Mouse (Mus musculus) forebrain, embryonic 10.5 days (tissue): ENCODE results near the gene Ppil1. TPM values are rescaled to one million over a fixed set of nuclear protein-coding genes. Genes with fewer than 3 reads are reported as not detected.

Experiments used
- DNase-seq: peaks from one replicate; pipeline ENCODE4 v3.0.0-alpha.2; 2017; ENCODE audit warnings: low spot score; ENCODE audit errors: extremely low spot score
- H3K27ac ChIP-seq: fragments of 300-500 bp; sonication (generic); 2 replicates; pipeline ENCODE4 v1.5.1; 2016; ENCODE audit warnings: mild to moderate bottlenecking
- H3K27me3 ChIP-seq: fragments of 300-500 bp; sonication (generic); 2 replicates; pipeline ENCODE4 v1.6.1; 2016; ENCODE audit warnings: mild to moderate bottlenecking; ENCODE audit not compliant: poor library complexity, severe bottlenecking
- H3K36me3 ChIP-seq: fragments of 300-500 bp; sonication (generic); replicated peaks from 2 replicates; pipeline ENCODE4 v1.6.1; 2016; ENCODE audit warnings: mild to moderate bottlenecking, moderate library complexity
- H3K4me1 ChIP-seq: fragments of 300-500 bp; sonication (generic); 2 replicates; pipeline ENCODE4 v1.6.1; 2016
- H3K4me3 ChIP-seq: fragments of 300-500 bp; sonication (generic); 2 replicates; pipeline ENCODE4 v1.5.1; 2016; ENCODE audit warnings: mild to moderate bottlenecking, moderate library complexity
- H3K9me3 ChIP-seq: fragments of 300-500 bp; sonication (generic); 2 replicates; pipeline ENCODE4 v1.6.1; 2016; ENCODE audit warnings: mild to moderate bottlenecking, moderate library complexity
- WGBS: fragments of 180-500 bp; shearing (Covaris S2); methylation state at CpG from one replicate; pipeline ENCODE4 v1.1.7; 2016; 5-methylcytosine and 5-hydroxymethylcytosine counted together
- polyA plus RNA-seq: library from polyadenylated mRNA; unstranded; fragments of >200 nt; fragmentation: Nextera tagmentation; extraction: Ambion mirVana; gene quantifications from 2 replicates; pipeline ENCODE4 v1.2.1, GENCODE M21; 2016

Gene Ppil1
- polyA plus RNA-seq, 1 experiment from 2014 or later, result 230 TPM

- Histone ChIP-seq H3K27me3 (peaks cover 93% of the 10 kb centered on the region), H3K36me3 (no peaks in the 10 kb centered on the region)
Measured at GRCm38 (mm10) chr17:29238421-29238945, 25.5 kb downstream of the Ppil1 start.

GRCm38 (mm10) chr17:29237772-29238420 is 26.1 kb downstream of the Ppil1 start, which contains the start of gene Cpne5:
Gene Cpne5 (minus strand): TSS chr17:29238167.
- WGBS, result under 1% methylated on average over 66 of the region's 73 CpGs
- H3K27ac ChIP-seq, result peak within 1 kb of the TSS; percentile 82
- no peaks in the 10 kb centered on the region for H3K36me3 ChIP-seq
- peak within 1 kb of the TSS; percentile 76 for H3K4me3 ChIP-seq
- H3K9me3 ChIP-seq, result no peaks in the 10 kb centered on the region
- peak; percentile 38 for DNase-seq
- H3K4me1 ChIP-seq, result peaks cover 46% of the 10 kb centered on the region
- peaks cover 92% of the 10 kb centered on the region for H3K27me3 ChIP-seq

More at GRCm38 (mm10) chr17:29238421-29238945, 25.5 kb downstream of the Ppil1 start:
- H3K4me1 ChIP-seq, result peaks cover 47% of the 10 kb centered on the region
- peak overlapping the region; percentile 82 for H3K27ac ChIP-seq
- DNase-seq, result peak; percentile 32
- WGBS, result 3% methylated on average over 23 of the region's 23 CpGs
- H3K9me3 ChIP-seq, result no peaks in the 10 kb centered on the region
- peak overlapping the region; percentile 76 for H3K4me3 ChIP-seq

DNA sequence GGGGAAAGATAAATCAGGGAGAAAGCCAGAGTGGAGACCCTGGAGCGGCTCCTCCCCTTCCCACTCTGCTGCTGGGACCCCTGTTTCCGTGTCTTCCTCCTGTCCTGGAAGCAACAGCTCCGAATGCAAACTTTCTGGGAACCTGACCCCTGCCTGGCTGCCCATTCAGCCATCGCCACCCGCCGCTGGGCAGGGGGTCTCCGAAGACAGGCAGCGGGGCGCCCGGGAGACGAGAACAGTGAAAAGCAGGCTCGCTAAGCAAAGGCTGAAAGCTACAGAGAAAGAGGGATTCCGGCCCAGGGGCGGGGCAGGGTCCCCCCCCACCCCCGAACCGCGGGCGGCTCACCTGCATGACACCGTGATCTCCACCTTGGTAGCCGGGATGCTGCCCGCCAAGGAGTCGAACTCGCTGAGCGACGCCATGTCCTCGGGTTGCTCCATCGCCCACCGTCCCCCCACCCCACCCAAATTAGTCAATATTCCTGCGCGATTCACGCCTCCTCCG is 26.7 kb downstream of the Ppil1 start:
- Histone ChIP-seq H3K4me3 (peak overlapping the region; percentile 76), H3K27ac (peak overlapping the region; percentile 82), H3K36me3 (no peaks in the 10 kb centered on the region), H3K9me3 (no peaks in the 10 kb centered on the region), H3K4me1 (peaks cover 47% of the 10 kb centered on the region), H3K27me3 (peaks cover 87% of the 10 kb centered on the region)
- DNase-seq, result peak; percentile 31
- WGBS, result under 1% methylated on average over 32 of the region's 32 CpGs

- H3K27me3 ChIP-seq, result peaks cover 78% of the 10 kb centered on the region
- no peak overlapping the region; the same call in 1 of the 2 replicates for H3K4me3 ChIP-seq
- 76% methylated on average over 7 of the region's 7 CpGs for WGBS
- no peak overlapping the region for H3K27ac ChIP-seq
- no peaks in the 10 kb centered on the region for H3K9me3 ChIP-seq
- H3K4me1 ChIP-seq, result peaks cover 49% of the 10 kb centered on the region
- DNase-seq, result no peak
- no peaks in the 10 kb centered on the region for H3K36me3 ChIP-seq
Measured at GRCm38 (mm10) chr17:29236111-29236510, 27.9 kb downstream of the Ppil1 start.

DNA sequence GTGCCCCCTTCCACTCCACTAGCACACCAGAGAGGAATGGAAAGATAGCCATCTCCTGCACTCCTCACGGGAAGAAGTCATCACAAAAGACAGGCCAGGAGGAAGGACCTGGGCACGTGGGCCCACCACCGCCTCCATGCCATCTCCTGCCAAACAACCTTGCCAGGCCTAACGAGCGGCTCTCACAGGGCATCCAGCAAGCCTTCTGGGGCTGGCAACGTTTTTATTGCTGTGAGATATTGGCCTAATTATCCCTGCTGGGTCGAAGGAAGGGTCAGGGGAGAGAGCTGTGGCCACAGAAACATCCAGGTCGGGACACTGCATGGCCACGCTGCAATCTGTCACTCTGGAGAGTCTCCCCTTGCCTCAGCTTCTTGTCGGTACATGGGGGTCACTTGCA is 32.9 kb downstream of the Ppil1 start:
- H3K4me1 ChIP-seq, result peaks cover 34% of the 10 kb centered on the region
- H3K27me3 ChIP-seq, result peaks cover 32% of the 10 kb centered on the region
- no peak overlapping the region for H3K4me3 ChIP-seq
- H3K9me3 ChIP-seq, result no peaks in the 10 kb centered on the region
- no peaks in the 10 kb centered on the region for H3K36me3 ChIP-seq
- H3K27ac ChIP-seq, result no peak overlapping the region
- WGBS, result 88% methylated on average over 10 of the region's 10 CpGs
- no peak for DNase-seq

DNA sequence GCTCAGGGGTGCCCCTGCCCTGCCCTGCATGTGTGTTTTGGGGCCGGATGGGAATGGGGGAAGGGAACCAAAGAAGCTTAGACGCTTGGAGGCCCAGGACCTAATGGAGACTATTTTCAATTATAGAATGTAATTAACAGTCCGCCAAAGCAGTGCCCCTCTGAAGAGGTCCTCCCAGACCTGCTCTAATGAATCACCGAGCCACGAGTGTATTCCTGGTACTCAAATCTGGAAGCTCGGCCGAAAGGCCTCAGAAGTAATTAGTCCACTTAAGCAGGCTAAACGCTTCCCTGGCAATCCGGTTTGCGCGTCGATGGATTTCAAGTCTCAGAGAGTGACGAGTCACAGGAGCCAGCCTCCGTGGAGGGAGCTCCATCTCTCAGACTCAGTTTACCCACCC is 43.4 kb downstream of the Ppil1 start:
- peak overlapping the region; percentile 40; the same call in 1 of the 2 replicates for H3K27ac ChIP-seq
- H3K36me3 ChIP-seq, result no peaks in the 10 kb centered on the region
- peaks cover 31% of the 10 kb centered on the region for H3K4me1 ChIP-seq
- WGBS, result 50% methylated on average over 14 of the region's 14 CpGs
- no peaks in the 10 kb centered on the region for H3K9me3 ChIP-seq
- DNase-seq, result no peak
- no peak overlapping the region for H3K4me3 ChIP-seq
- H3K27me3 ChIP-seq, result peaks cover 19% of the 10 kb centered on the region

- H3K9me3 ChIP-seq, result no peaks in the 10 kb centered on the region
- DNase-seq, result no peak
- WGBS, result 81% methylated on average over 5 of the region's 5 CpGs
- no peak overlapping the region for H3K4me3 ChIP-seq
- peaks cover 43% of the 10 kb centered on the region for H3K27me3 ChIP-seq
- H3K4me1 ChIP-seq, result peaks cover 57% of the 10 kb centered on the region
- no peak overlapping the region for H3K27ac ChIP-seq
- H3K36me3 ChIP-seq, result no peaks in the 10 kb centered on the region
Measured at GRCm38 (mm10) chr17:29218017-29218416, 46.0 kb downstream of the Ppil1 start.

- DNase-seq, result no peak
- 69% methylated on average over 7 of the region's 7 CpGs for WGBS
- peaks cover 67% of the 10 kb centered on the region for H3K4me1 ChIP-seq
Measured at GRCm38 (mm10) chr17:29216078-29216477, 47.9 kb downstream of the Ppil1 start.

DNA sequence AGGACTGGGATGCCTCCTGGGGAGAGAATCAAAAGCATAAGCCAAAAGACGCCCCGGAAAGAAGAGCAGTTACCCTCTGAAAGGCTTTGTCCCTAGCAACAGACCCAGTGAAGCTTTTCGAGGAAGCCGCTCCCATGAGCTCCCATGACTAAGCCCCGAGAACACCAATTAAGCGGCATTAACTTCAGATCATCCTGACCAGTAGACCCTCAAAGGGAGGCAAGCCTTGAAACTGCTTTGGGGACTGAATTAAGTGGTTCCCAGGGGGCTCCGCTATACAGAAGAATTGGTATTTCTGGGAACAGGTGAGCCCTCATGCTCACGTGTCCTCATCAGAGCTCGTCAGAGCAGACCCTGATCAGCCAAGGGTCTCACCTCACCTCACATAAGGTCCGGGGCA is 49.3 kb downstream of the Ppil1 start:
- H3K27ac ChIP-seq, result peak overlapping the region; percentile 40
- peaks cover 58% of the 10 kb centered on the region for H3K4me1 ChIP-seq
- no peak for DNase-seq
- peak overlapping the region; percentile 27; the same call in 1 of the 2 replicates for H3K4me3 ChIP-seq
- 7% methylated on average over 10 of the region's 10 CpGs for WGBS
- peaks cover 45% of the 10 kb centered on the region for H3K27me3 ChIP-seq
- no peaks in the 10 kb centered on the region for H3K36me3 ChIP-seq
- no peaks in the 10 kb centered on the region for H3K9me3 ChIP-seq

More at GRCm38 (mm10) chr17:29216078-29216477, 47.9 kb downstream of the Ppil1 start:
- Histone ChIP-seq H3K36me3 (no peaks in the 10 kb centered on the region), H3K4me3 (no peak overlapping the region), H3K27me3 (peaks cover 45% of the 10 kb centered on the region), H3K9me3 (no peaks in the 10 kb centered on the region), H3K27ac (0 out of 2 replicates have a peak overlapping the region, but pooled peaks have one; percentile 15)

DNA sequence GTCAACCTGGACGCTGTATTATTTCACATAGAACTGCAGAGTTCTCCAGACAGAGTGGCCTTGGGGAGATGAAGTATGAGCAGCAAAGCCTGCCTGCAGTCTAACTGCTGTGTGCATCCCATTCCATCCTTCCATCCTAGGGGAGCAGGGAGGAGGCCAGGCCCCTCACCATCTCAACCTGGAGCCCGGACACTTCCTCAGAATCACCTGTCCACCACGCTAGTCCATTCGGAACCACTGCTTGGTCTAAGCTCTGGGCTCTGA is 49.9 kb downstream of the Ppil1 start:
- Histone ChIP-seq H3K36me3 (no peaks in the 10 kb centered on the region), H3K4me3 (peak overlapping the region; percentile 27; the same call in 1 of the 2 replicates), H3K9me3 (no peaks in the 10 kb centered on the region), H3K27ac (peak overlapping the region; percentile 40), H3K27me3 (peaks cover 45% of the 10 kb centered on the region), H3K4me1 (peaks cover 58% of the 10 kb centered on the region)
- 44% methylated on average over 4 of the region's 4 CpGs for WGBS
- DNase-seq, result no peak

DNA sequence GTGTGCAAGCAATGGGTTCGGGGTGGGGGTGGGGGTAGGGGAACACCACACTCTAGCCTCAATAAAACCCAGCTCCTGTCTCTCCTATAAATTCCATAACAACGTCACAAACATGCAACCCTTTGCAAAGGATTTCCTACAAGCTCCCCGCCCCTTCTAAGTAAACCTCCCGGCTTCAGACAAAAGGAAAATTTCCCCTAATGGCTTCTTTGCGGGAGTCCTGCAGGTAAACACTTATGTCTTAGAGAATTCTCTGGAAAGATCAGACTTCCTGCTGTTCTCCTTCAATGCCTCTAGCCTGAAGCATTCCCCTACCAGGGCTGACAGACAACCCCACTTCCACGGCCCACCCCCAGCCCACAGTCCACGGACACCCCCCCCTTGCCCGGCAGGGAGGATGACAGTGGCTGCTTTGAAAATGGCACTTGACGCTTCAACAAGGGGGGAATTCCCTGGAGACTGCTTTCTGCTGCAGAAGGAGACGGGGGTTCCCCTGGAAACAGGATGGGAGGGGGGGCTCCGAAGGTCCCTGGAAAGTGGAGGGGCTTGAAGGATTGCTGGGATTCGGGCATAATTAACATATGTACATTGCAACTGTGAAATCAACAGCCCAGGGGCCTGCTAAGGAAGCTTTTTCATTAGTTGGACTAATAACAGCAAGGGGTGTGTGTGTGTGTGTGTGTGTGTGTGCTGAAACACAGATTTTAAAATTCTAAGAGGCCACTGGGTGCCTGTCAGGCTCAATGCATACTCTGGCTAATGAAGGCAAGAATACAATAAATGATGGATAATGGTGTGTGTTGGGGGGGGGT is 50.4 kb downstream of the Ppil1 start:
- peak overlapping the region; percentile 51 for H3K27ac ChIP-seq
- peaks cover 58% of the 10 kb centered on the region for H3K4me1 ChIP-seq

GRCm38 (mm10) chr17:29211836-29212235 is 52.1 kb downstream of the Ppil1 start:
- no peak overlapping the region for H3K4me3 ChIP-seq
- peaks cover 56% of the 10 kb centered on the region for H3K4me1 ChIP-seq
- no peak overlapping the region for H3K27ac ChIP-seq
- H3K27me3 ChIP-seq, result peaks cover 44% of the 10 kb centered on the region
- H3K36me3 ChIP-seq, result no peaks in the 10 kb centered on the region
- 57% methylated on average over 7 of the region's 7 CpGs for WGBS
- no peaks in the 10 kb centered on the region for H3K9me3 ChIP-seq
- DNase-seq, result no peak

More for the DNA sequence above, 50.4 kb downstream of the Ppil1 start:
- peak; percentile 44 for DNase-seq
- Histone ChIP-seq H3K4me3 (peak overlapping the region; percentile 27; the same call in 1 of the 2 replicates), H3K36me3 (no peaks in the 10 kb centered on the region), H3K27me3 (peaks cover 45% of the 10 kb centered on the region), H3K9me3 (no peaks in the 10 kb centered on the region)
- 8% methylated on average over 12 of the region's 12 CpGs for WGBS
